Mouse (Mus musculus): ENCODE data around the gene Exoc3l2.
A peak's percentile ranks its signal among the peaks of the same experiment; 100 is the strongest.

Exoc3l2 gene

DNA sequence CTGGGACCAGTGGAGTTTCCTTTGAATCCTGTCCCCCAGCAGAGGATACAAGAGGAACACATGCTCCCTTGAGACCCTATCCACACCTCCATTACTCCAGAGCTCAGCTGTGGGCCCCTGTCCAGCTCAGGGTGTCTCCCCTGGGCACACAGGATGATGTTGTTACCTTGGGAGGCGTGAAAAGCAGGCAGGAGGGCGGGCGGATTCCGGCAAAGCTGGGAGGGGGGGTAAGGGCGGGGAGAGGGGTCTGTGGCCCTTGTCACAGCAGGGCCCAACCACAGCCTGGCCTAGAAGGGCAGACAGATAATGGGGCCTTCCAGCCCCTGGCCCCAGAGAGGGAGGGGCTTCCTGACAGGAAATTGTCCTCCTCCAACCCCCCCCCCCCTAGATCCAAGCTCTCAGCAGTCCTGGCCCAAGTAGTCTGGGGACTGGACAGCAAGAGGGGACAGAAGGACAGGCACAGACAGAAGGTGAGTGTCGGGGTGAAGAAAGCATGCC is at the start of gene Exoc3l2:
Gene Exoc3l2 (plus strand): TSS at position 448 of the 498 bp plus-strand sequence.
- no peak for DNase-seq (ENCODE audit: low read depth, low spot score)

DNA sequence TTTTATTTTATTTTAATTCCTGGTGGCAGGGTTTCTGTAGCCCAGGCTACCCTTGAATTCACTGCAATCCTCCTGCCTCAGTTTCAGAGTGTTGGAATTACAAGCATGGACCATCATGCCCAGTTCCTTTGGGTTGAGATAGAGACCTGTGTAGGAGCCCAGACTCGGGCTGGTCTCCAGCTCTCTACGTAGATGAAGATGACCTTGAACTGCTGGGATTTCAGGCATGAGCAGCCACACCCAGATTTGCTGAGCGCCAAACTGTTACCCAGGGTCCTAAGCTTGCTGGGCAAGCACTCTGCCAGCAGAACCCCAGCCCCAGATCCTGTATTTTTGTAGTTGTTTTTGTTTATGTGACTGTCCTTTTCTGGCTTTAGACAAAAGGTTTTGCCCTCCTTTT is 49.6 kb upstream of the Exoc3l2 start:
- DNase-seq (ENCODE audit: low read depth, low spot score) = peak; percentile 41

DNA sequence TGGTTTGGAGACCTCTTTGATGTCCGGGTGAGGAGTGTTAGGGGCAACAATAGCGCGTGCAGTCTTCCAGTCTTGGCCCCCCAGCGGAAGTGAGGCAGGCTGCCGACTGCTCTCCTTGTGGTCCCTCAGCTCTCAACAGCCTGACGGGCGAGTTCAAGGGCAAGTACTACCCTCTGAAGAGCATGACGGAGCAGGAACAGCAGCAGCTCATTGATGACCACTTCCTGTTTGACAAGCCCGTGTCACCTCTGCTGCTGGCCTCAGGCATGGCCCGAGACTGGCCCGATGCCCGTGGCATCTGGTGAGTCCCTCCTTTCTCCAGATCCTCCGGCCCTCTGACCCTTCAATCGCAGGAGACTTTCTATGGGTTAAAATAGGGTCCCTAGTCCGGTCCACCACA is 46.5 kb upstream of the Exoc3l2 start:
- no peak for DNase-seq (ENCODE audit: low read depth, low spot score)

DNA sequence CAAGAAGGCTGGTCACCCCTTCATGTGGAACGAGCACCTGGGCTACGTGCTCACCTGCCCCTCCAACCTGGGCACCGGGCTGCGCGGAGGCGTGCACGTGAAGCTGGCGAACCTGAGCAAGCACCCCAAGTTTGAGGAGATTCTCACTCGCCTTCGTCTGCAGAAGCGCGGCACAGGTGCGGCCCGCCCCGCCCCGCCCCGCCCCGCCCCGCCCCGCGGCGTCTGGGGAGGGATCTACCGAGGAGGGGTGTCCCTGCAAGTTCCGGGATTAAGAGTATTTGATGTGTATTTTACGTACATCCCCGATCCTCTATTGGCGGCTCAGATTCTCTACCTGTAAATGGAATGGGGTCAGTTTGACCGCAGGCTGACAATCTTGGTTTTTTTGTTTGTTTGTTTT is 43.0 kb upstream of the Exoc3l2 start:
- DNase-seq (ENCODE audit: low read depth, low spot score) = no peak

GRCm38 (mm10) chr7:19420821-19421636 is 42.1 kb upstream of the Exoc3l2 start:
- peak; percentile 96 for DNase-seq (ENCODE audit: low read depth, low spot score)

DNA sequence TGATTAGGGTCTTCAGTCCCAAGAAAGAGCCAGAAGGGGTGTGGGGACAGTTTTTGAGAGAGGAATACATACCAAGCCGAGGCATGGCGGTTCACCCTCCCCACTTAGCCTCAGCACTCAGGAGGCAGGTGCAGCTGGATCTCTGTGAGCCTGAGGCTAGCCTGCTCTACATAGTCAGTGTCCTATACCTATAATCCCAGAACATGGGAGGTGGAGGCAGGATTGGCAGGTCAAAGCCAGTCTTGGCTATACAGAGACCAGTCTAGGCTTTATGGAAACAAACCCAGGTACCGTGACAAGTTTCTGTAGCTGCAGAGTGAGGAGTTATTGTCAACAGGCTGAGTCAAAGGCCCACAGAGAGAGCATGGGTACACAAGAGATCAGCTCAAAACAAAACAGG is 40.0 kb upstream of the Exoc3l2 start:
- DNase-seq (ENCODE audit: low read depth, low spot score) = no peak

DNA sequence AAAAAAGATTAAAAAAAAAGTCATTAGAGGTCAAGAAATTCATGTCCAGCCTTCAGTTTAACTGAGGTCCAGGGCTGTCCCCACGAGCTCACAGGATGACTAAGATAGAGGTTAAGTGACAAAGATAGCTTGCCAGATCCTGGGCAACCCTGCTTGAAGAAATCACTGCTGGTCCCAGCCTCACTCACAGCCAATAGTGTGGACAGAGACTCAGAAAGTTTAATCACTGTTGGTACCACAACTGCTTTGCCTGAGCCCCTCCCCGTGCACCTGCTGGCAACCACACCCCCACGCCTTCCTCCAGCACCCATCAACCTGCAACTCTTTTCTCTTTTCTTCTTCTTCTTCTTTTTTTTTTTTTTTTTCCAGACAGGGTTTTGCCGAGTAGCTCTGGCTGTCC is 39.1 kb upstream of the Exoc3l2 start:
- DNase-seq (ENCODE audit: low read depth, low spot score) = no peak

DNA sequence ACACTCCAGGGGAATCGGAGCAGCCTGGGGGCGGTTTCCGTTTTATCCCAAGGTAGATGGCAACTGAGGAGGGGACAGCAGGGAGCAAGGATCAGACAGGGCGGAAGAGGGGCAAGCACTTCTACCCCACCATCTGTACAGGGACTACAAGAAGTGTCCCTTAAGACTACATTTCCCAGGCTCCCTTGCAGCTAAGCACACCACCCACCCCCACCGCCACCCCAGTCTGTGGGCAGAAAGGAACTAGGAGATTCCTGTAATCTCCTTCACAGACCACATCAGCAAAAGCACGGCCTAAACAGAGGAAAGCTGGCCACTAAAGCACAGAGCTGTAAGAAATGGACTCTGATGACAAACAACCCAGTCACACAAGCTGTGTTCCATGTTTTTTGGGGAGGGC is 36.8 kb upstream of the Exoc3l2 start:
- peak; percentile 51 for DNase-seq (ENCODE audit: low read depth, low spot score)

GRCm38 (mm10) chr7:19426888-19427287 is 36.2 kb upstream of the Exoc3l2 start:
- no peak for DNase-seq (ENCODE audit: low read depth, low spot score)

DNA sequence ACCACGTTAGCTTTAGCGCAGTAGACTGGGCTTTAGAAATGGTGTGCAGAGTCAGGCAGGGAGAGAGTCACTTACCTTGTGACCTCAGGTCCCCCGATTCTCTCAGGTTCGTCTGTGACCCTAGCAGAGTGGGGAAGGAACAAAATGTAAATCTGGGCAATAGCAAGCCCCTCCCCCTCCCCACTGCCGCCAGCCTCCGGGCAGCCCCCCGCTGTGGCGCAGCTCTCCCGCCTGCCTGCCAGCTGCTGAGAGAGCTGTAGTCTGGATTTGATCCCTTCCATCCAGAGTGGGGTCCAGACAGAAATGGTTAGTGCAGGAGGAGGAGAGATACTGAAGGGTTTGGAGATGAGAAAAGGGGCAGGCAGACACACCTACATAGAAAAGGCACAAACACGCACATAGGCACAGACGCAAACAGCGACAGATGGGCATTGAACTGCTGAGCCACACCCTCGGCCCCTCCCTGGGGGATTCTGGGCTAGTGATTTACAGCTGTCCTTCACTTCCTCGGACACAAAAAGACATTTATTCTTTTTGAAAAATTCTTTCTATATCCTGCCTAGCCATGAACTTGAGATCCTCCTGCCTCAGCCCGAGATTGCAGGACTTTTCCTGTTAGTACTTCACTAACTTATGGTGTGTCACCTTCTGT is 35.0 kb upstream of the Exoc3l2 start:
- DNase-seq (ENCODE audit: low read depth, low spot score) = no peak

GRCm38 (mm10) chr7:19429726-19430125 is 33.4 kb upstream of the Exoc3l2 start:
- DNase-seq (ENCODE audit: low read depth, low spot score) = peak; percentile 56

DNA sequence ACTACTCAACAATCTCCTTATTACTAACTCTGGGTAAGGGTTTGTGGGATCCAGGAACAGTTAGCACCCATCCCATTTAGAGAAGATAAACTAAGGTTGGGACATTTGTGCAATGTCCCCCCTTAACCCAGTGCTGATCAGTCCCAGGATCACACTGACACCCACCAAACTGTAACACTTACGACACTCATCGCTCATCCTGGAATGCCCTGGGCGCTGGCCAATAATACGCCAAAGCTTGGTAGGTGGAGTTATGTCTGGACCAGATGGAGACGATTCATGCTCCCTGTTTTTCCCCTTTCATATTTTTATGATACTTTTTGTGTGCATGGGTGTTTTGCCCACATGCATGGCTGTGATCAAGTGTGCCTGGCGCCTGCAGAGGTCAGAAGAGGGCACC is 32.7 kb upstream of the Exoc3l2 start:
- no peak for DNase-seq (ENCODE audit: low read depth, low spot score)

DNA sequence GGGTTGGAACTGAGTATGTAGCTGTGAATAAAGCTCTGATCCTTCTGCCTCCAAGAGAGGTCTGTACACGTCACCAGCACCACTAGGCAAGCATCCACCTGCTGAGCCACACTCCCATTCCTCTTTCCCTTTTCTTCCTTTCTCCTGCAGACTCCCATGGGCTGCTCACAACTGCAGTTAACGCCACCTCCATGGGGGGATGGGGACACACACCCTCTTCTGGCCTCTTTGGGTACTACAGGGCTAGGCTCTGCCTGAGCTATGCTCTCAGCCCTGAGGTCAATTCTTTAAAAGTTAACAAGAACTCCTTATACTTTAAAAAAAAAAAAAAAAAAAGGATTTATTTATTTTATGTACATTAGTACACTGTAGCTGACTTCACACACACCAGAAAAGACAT is 30.7 kb upstream of the Exoc3l2 start:
- DNase-seq (ENCODE audit: low read depth, low spot score) = peak; percentile 71

- DNase-seq (ENCODE audit: low read depth, low spot score) = no peak
Measured at GRCm38 (mm10) chr7:19436276-19436675, 26.9 kb upstream of the Exoc3l2 start.

- DNase-seq (ENCODE audit: low read depth, low spot score) = no peak
Measured at GRCm38 (mm10) chr7:19437048-19437447, 26.1 kb upstream of the Exoc3l2 start.

GRCm38 (mm10) chr7:19441448-19442091 is 21.6 kb upstream of the Exoc3l2 start:
- DNase-seq (ENCODE audit: low read depth, low spot score) = no peak

DNA sequence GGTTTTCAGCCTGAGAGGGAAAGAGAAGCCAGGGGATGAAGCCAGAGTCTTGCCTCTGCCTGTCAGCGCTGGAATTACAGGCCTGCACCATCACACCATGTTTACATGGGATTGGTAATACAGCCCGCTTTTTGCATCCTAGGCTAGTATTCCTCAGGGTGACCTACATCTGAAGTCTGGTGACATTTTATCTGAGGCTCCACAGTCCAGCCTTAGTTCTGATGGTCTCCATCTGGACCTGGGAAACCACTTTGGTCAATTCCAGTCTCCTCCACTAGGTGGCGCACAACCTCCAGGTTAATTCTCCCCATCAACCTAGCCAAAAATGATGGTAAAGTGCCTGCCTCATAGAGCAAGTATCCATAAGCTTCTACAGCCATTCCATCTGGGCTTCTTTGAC is 19.8 kb upstream of the Exoc3l2 start:
- DNase-seq (ENCODE audit: low read depth, low spot score) = peak; percentile 74

DNA sequence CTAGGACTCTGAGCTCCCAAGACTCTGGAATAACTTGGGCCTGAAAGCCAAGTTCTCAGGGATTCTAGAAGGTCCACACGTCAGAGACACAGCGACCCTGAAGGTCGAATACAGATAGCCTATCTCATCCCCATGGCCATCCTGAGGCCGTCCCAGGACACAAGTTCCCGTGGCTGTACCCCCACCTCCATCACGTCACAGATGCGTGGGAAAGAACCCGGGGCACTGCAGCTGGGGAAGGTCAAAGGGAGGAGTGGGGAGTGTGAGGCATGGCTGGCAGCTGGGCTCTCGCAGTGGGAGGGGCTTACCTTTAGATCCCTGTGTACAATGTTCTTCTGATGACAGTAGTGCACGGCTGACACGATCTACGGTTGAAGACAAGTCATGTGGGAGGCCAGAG is 18.3 kb upstream of the Exoc3l2 start:
- DNase-seq (ENCODE audit: low read depth, low spot score) = no peak

- no peak for DNase-seq (ENCODE audit: low read depth, low spot score)
Measured at GRCm38 (mm10) chr7:19447689-19448088, 15.4 kb upstream of the Exoc3l2 start.

DNA sequence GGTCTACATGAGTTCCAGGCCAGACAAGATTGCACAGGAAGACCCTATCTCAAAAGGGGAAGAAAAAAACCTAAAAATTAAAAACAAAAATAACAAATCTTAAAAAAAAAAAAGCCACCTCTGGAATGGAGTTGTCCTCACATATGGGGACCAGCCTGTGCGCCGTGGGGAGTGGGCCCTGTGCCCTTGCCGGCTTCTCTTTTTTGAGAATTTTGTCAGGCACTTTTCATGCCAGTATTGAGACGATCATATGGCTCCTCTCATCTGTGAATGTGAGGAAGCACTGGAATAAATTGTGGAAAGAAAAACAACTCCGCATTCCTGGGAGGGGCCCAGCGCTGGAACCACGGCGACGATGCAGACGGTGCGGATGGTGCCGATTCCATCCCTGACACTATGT is 14.0 kb upstream of the Exoc3l2 start:
- DNase-seq (ENCODE audit: low read depth, low spot score) = no peak

- no peak for DNase-seq (ENCODE audit: low read depth, low spot score)
Measured at GRCm38 (mm10) chr7:19455186-19455585, 7.9 kb upstream of the Exoc3l2 start.

DNA sequence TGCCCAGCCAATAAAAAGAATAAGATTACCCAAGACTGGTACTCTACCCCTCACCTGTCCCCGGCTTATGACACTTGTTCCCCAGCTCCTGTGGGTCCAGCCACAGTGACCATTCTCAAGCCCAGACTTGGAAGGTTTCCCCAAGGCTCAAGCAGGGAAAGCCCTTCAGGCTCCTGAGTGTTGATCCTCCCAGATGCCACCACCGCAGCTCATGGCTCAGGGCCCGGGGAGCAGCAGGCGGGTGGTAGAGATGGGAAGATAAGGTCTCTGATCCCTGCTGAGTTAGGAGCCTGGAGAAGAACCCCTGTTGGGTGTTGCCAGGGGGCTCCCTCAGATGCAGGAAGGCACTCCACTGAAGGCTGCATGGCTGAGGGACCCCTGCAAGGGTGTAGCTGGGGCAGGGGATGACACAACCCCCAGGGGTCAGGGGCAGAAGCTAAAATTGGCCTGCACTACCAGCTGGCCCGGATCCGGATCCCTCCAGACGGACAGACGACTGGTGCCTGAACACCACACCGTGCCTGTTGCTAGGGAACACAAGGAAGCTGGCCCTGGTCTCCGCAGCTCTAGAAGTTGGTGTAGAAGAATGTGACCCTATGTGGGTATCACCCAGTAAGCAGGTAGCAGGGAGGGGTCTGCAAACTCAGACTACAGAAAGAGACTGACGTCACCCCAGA is 7.2 kb upstream of the Exoc3l2 start:
- DNase-seq (ENCODE audit: low read depth, low spot score) = no peak
